Mouse (Mus musculus) heart, postnatal 4 days (tissue): ENCODE data around the gene Ptprn2. TPM values are rescaled to one million over a fixed set of nuclear protein-coding genes. Genes with fewer than 3 reads are reported as not detected.
"Not testable (repeated sequence)": the region's sequence is repeated elsewhere in the genome, so short reads cannot be mapped to it uniquely, and the experiment has no call there.

Source experiments
- DNase-seq: peaks from one replicate; pipeline ENCODE4 v3.0.0; 2021
- total RNA-seq, 2 experiments: library from RNA; stranded (reverse); gene quantifications; 2 replicates each; pipeline ENCODE4 v1.2.3; 2021

Gene Ptprn2
- total RNA-seq, 2 experiments from 2014 or later, result 0.29 to 0.34 TPM

GRCm38 (mm10) chr12:116515824-116516223 lies 30.3 kb downstream of the Ptprn2 start:
- DNase-seq, result no peak

DNA sequence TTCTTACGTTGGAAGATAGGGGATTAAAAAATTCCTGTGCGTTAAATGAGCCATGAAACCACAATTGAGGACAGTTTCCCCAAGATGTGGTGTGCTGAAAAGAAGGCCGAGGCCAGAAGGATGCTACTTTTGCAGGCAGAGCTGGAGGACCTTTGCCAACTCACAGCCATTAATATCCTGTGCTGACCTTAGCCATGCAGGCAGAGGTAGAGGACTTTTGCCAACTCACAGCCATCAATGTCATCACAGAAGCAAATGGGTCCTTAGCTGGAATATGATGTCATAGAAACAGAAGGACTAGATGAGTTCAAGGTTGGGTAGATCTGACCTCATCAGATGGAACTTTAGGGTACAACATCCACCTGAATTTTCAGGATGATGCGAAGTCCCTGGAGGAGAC lies 43.3 kb downstream of the Ptprn2 start:
- no peak for DNase-seq

DNA sequence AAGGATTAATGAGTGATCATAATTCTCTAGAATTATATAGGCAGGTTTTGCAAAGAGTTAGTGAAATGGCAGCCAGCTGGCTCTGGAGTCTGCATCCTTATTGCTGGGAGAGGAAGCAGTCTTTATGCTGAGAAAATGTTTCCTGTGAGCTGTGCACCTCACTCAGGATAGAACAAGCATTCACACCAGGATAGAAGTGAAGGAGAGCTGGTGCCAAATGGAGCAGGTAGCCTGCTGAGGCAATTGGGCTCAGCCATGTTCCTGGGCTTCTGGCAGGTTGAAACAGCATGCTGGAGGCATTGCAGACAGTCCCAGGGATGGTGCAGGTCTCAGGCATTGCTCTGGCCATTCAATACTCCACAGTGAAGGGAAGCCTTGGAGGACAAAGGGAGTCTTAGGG lies 47.8 kb downstream of the Ptprn2 start:
- no peak for DNase-seq

GRCm38 (mm10) chr12:116539305-116539704 lies 53.8 kb downstream of the Ptprn2 start:
- no peak for DNase-seq

DNA sequence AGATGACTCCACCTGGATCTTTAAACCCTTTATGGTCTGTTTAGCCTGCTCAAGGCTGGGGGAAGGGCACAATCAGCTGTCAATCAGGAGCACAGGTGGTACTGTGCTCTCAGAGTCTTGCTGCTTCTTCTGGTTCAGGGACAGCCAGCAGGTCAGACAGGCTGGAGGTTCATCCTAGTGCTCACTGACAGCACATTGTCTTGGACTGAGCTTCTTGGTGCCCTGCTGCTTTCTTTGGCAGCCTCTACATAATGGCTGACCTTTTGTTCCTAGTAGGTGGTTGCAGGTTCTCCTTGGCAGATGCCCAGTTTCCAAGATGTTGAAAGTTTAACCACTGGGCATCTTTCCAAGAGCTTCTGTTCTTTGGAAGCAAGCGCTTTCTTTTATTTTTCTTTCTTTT lies 55.1 kb downstream of the Ptprn2 start:
- no peak for DNase-seq

- DNase-seq, result peak; percentile 88
Measured at GRCm38 (mm10) chr12:116550031-116550430, 64.5 kb downstream of the Ptprn2 start.

- no peak for DNase-seq
Measured at GRCm38 (mm10) chr12:116551516-116551915, 66.0 kb downstream of the Ptprn2 start.

DNA sequence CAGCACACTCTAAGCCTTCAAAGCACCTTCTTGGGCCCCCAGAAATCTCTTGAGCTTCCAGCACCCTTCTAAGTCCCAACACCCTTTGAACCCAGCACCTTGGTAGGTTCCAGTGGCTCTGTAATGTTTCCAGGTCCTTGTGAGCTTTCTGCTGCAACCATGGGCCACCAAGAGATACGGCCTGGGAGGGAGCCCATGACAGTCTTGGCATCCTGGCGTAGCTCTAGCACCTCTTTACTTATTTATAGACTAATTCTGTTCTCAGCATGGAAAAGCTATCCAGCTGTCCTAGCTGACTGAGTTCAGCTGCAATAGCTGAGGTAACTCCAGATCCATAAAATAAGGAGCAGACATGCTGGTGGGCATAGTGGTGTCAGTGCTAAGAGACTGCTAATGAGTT lies 66.8 kb downstream of the Ptprn2 start:
- peak; percentile 13 for DNase-seq

GRCm38 (mm10) chr12:116553361-116553760 lies 67.8 kb downstream of the Ptprn2 start:
- DNase-seq, result no peak

- DNase-seq, result no peak
Measured at GRCm38 (mm10) chr12:116555964-116556363, 70.4 kb downstream of the Ptprn2 start.

- DNase-seq, result no peak
Measured at GRCm38 (mm10) chr12:116564441-116564840, 78.9 kb downstream of the Ptprn2 start.

- no peak for DNase-seq
Measured at GRCm38 (mm10) chr12:116566672-116567071, 81.2 kb downstream of the Ptprn2 start.

DNA sequence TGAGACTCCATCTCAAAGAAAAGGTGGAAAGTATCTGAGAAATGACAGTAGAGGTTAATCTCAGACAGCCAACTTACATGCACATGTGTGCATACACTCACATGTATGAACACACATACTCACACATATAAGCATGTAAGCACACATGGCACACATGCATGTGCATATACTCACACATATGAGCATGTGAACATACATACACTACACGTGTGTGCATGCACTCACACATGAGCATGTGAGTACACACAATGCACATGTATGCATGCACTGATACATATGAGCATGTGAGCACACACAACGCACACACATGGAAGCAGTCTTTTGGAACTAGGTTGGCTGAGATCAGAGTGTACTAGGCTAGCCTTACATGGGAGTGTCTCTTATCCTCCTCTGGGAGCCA lies 81.7 kb downstream of the Ptprn2 start:
- DNase-seq, result no peak

- no peak for DNase-seq
Measured at GRCm38 (mm10) chr12:116569568-116569967, 84.0 kb downstream of the Ptprn2 start.

GRCm38 (mm10) chr12:116574102-116574501 lies 88.6 kb downstream of the Ptprn2 start:
- no peak for DNase-seq

DNA sequence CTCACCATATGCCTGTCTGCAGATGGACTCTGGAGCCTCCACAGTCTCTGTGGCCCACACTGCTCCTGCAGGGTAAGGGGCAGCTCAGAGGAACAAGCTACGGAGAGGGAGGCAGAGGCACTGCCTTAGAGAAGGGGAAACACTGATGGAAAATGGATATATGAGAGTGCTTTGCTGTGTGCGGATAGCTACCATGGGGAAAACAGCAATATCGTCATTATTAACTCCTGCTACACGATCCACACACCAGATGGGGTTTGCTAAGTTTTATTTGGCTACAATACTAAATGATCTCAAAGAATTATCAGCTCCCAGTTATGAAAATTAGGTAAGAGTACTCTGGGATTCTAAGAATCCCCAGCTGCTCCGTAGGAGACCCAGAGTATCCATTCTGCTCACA lies 89.2 kb downstream of the Ptprn2 start:
- DNase-seq, result no peak

DNA sequence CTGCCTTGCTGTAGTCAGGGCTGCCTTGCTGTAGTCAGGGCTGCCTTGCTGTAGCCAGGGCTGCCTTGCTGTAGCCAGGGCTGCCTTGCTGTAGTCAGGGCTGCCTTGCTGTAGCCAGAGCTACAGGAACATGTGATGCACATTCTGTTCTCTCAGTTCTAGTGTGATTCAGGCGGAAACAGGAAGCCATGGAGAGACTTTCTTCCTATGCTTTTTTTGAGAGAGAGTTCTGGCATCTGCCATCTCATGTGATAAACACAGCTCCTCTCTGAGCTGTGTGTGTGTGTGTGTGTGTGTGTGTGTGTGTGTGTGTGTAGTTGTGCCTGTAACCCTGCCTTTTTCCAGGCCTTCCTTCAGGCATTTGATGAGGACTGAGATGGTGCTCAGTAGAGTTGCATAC lies 92.4 kb downstream of the Ptprn2 start:
- DNase-seq, result not testable (repeated sequence)

DNA sequence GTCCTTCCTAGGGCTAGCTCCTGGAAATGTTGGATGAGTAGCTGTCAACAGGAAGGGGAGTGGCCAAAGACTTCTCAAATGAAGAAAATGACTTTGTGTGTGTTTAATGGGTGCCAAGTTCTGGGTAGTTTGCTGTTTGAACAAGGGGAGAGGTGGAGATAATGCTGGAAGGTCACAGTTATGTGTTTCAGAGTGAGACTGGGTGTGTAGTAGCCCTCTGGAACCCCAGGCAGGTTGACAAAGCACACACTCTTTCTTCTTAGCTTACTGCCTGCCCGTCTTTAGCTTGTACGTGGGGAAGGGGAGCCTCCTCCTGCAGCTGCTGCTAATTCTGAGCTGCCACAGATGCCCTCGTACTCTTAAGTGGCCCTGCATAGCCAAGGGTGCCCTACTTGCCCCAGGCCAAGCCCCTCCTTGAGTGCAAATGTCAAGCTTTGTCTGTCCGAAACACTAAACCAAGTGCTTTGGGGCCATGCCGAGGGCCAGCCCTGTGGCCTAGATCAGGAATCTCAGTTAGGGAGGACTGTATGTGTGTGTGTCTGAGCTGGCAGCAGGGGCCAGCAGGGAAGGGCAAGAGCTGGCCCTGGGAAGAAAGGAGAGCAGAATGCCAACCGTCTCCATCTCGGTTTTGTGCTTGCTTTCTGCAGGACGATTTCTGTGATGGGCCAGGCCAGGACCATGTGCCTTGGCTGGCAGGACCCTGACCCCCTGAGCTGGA lies 95.5 kb downstream of the Ptprn2 start:
- DNase-seq, result no peak

DNA sequence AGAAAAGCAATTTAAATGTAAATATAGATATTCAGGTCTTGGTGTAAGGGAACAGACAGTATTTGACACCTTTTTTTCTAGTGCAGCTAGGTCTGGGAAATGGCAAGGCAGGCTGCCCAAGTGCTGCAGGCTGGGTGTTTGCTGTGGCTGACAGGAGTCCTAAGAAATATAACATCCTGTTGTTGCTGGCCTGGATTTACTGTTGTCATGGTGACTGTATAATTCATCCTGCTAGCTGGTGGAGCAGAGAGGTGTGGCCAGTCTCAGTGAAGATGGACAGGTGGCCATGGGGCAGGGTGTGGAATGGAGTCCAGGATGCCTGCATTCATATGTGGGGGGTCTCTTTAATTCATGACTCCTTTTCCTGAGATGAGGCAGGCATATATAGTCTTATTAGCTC lies 96.3 kb downstream of the Ptprn2 start:
- peak; percentile 12 for DNase-seq

DNA sequence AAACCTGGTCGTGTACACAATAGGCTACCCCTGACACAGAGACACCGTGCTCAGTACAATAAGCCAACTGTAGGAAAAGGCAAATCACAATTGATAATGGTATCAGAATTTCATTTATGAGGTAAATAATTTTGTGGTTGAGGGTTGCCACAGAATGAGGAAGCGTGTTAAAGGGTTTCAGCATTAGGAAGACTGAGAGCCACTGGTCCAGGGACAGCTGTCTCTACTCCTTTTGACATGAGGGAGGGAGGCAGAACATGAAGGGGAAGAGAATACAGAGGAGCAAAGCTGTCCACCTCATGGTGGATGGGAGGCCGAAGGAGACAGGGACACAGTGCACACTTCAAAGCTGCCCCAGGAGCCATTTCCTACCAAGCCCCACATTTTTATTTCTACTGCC lies 97.3 kb downstream of the Ptprn2 start:
- no peak for DNase-seq

DNA sequence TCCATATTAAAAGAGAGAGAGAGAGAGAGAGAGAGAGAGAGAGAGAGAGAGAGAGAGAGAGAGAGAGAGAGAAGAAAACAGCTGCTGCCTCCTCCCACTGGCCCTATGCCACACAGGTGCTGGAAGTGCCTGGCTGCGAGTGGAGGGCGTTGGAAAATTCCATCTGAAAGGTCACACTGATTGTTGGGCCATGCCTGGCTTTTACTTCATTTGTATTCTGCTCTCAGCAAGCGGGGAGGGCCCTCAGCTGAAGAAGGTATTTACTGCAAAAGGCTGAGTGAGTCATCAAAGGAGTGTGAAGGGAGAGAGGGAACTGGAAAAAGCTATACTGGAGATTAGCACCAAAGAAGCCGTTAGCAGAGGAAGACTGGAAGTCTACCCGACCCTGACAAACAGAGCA lies 99.5 kb downstream of the Ptprn2 start:
- DNase-seq, result peak; percentile 39

DNA sequence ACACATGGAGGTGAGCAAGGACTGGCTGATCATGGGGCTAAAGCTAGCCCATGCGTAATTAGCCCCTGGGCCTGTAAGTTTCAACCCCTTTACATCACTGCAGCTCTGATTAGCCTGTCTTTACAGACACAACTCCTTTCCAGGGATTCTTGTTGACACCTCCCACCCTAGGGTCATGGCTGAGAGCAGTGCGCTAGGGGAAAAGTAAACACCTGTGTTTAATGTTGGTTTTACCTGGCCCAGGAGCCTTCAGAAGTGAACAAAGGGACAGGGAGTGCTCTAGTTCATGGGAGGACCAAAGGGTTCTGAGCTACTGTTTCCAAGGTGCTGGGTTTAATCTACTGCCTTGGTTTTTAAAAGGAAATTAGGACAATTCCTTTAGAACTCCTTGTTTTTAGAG lies 100.6 kb downstream of the Ptprn2 start:
- DNase-seq, result no peak

DNA sequence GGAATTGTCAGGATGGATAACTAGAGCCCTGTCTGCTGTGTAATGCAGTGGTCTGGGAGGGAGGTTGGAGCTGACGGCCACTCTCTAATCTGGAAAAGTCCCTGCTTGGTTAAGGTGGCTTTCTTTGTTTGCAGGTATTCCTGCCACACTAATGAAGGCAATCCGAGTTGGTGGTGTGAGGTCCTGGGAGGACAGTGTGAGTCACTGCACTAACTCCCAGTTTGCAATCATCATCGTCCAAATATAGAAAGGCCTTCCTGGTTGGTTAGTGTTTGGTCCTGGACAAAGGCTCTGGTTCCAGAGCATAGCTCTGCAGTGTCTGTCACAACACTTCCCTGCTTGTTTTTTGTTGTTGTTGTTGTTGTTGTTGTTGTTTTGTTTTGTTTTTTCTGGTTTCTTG lies 102.0 kb downstream of the Ptprn2 start:
- DNase-seq, result no peak

GRCm38 (mm10) chr12:116590076-116590475 lies 104.6 kb downstream of the Ptprn2 start:
- DNase-seq, result no peak

DNA sequence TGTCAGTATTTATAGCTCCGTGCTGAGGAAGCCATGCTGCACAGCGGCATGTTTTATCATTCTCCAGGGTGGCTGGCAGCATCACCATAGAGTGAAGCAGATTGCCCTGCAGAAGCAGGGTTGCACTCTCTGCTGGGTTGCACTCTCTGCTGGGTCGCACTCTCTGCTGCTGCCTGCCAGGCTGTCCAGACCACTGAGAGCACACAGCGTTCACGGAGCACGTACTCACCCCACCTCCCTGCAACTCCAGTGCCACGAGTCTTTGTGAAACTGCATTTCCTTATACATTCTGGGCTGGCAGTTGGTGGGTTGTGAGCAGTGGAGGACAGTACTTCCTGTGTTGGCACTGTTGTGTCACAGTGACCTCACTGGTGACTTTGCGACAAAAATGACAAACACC lies 108.9 kb downstream of the Ptprn2 start:
- DNase-seq, result no peak
